Mouse (Mus musculus): ENCODE data around the gene Rab11fip2. TPM values are rescaled to one million over a fixed set of nuclear protein-coding genes. Genes with fewer than 3 reads are reported as not detected.
A peak's percentile ranks its signal among the peaks of the same experiment; 100 is the strongest.

Gene Rab11fip2
- 1 to 10 TPM; 3.0 to 6.1 (median 4.5) TPM for polyA plus RNA-seq (2017; shearing (Covaris generic))

DNA sequence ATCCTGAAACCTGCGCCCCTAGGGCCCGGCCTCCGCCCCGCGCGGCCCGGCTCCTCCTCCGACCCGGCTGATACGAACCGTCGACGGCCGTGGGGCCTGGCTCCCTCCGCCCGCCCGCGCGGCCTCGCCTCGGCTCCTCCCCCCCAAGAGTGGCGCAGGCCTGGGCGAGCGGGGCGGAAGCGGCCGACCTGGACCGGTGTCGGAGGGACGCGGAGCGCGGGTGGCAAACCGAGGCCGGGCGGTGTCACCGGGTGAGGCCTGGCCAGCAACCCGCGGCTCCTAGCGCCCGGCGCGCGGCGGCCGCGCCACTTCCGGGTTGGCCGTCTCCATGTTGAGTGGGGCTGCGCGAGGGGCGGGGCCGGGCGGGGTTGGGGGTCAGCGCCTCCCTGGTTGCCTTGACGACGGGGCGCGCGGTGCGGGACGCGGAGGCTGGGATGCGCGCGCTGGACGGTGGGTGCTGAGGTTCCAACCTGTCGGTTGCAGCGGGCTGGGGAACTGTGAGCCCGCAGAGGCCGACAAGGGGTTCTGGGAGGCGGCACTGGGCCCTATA lies at the start of gene Rab11fip2:
TSS of gene Rab11fip2 (minus strand) at position 333 of the 550 bp plus-strand sequence.
- peak; percentile 91 for ATAC-seq

DNA sequence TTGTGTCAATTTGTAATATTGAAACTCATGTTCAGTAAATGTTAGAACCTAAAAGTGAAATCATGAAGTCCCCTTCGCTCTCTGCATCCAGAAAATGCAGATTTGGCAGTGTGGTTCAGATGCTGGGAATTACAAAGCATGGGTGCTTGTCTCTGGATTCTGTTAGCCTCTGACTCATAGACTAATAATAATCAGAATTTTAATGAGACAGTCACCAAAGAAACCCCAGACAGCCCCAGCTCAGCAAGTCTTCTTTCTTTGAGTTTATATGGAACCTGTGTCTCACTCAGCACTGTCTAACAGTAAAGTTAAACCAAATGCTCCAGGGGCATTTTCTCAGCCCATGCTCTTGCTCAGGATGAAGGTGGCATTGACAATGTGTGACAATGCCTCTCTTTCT lies 38.1 kb upstream of the Rab11fip2 start:
- no peak for ATAC-seq

DNA sequence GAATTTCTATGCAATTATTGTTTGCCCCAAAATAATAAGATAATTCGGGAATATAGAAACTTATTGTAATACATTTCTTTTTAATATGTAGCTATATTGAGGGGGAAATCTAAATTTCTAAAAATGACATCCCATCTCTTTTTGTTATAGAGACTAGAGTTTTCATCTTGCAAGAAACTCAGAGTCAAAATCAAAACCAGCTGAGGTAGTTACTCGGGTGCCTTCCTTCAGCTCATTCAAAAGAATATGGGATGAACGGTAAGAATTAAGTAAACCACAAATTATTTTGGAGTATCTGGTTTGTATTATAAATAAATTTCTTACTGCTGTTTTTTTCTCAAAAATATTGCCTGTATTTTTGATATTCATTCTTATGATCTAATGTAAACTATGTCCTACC lies 11.5 kb upstream of the Rab11fip2 start:
- ATAC-seq: no peak

DNA sequence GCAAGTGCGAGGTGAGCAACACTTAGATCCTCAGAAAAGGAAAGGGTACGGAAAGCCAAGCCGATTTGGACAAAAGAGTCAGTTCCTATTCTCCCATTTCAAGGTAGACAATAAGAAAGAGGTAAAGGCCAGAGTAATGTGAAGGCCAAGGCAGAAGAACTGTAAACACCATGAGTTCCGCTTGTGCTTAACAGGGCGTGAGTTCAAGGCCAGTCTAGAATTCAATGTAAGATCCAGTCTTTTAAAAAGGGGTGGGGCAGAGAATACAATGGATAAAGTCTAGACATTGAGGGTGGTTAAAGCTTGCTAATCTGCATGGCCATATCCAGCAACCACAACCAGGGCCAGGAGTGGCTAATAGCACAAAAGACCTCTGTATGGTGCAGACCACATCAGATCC lies 6.3 kb upstream of the Rab11fip2 start:
- ATAC-seq: no peak

DNA sequence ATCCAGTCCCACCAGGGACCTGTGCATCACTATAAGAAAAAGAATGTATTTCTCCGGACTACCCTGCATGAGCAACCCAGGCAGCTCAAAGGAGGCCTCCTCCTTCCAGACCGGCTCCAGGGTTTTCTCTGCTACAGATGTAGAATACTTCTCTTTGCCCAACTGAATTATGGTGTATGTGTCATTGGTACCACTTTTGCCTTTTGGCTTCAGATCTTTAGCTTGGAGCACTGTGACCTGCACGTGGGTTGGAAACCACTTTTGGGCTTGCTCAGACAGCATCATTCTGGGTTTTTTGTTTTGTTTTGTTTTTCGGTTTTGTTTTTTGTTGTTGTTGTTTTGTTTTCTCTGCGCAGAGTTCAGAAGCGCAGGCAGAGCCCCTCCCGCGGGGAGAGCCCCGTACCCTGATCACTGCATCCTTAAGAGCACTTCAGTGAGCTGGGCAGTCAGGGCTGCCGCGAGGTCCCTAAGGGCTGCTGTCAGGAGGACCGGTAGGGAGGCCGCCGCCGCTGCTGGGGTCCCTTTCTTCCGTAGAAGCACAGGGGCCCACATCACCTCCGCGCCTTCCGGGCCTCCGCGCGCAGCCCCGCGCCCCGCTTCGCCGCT lies 635 bp downstream of the Rab11fip2 start:
- peak; percentile 9 for ATAC-seq

- ATAC-seq: no peak
These were observed 3.7 kb downstream of the Rab11fip2 start for GRCm38 (mm10) chr19:59939711-59940110.

- ATAC-seq: no peak
These were observed 11.4 kb downstream of the Rab11fip2 start for GRCm38 (mm10) chr19:59932085-59932484.

GRCm38 (mm10) chr19:59928672-59929071 lies 14.8 kb downstream of the Rab11fip2 start:
- no peak for ATAC-seq

- ATAC-seq: peak; percentile 46
These were observed 17.3 kb downstream of the Rab11fip2 start for GRCm38 (mm10) chr19:59926125-59926524.

GRCm38 (mm10) chr19:59920846-59921245 lies 22.6 kb downstream of the Rab11fip2 start:
- ATAC-seq: no peak

GRCm38 (mm10) chr19:59917901-59918613 lies 25.4 kb downstream of the Rab11fip2 start:
- no peak for ATAC-seq

DNA sequence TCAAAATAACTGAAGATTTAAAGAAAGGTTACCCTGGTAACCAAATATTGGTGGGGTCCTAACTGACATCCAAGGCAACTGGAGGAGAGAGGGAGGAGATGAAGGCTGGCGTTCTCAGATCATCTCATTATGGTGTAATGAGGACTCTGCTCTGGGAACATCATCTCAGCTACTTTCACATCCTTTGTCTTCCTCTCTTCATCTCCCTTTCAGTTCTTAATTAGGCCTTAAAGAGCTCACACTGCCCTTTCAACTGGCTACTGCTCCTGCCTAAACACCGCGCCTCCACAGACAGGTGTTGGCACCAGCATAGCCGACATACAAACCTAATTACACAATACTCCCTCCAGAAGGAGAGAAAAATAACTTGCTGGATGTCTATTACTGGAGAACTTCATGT lies 31.9 kb downstream of the Rab11fip2 start:
- no peak for ATAC-seq

DNA sequence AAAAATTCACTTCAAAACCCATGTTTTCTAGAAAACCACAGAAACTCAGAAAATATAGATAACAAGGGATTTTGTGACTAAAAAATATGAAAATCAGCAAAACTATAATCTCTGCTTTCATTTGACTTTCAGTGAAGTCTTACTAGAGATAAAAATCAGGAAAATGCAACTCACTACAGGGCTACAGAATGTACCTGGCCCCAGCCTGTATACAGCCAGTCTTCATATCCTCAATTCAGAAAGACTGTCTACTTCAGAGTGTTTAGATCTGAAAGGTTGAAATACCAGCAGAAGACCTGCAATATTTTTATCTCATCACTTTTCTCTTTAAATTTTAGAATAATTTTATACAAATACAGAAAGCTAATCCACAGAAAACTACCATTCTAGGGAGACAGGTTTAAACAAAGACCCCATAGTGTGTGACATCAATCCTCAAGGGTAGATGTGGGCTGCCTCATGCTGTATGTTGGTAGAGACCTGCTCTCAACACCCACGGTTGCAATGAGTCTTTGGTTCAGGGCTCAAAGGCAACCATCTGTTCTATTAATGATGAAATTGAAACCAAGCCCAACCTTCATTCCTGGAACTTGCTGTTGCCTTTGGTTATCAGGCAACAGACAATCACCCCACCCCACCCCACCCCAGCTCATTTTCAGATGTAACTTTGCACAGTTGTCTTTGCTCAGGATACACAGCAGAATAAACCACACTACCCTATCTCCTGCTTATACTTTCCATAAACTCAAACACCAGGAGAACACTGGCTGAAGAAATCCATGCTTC lies 38.0 kb downstream of the Rab11fip2 start:
- no peak for ATAC-seq

DNA sequence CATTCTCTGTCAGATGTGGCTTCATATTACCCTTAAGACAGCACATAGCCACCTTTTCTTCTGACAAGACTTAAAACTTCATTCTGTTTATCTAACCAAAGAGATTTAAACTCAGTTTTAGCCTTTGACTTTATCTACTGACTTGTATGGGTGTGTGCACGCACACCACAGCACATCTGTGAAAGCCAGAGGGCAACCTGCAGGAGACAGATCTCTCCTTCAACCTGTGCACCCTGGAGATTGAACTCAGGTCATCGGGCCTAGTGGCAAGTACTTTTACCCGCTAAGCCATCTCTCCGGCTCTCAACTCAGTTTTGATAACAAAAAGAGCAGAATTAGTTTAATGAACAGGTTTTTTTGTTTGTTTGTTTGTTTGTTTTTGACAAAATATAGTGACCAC lies 43.5 kb downstream of the Rab11fip2 start:
- ATAC-seq: no peak

- ATAC-seq: no peak
These were observed 45.2 kb downstream of the Rab11fip2 start for GRCm38 (mm10) chr19:59898301-59898700.

DNA sequence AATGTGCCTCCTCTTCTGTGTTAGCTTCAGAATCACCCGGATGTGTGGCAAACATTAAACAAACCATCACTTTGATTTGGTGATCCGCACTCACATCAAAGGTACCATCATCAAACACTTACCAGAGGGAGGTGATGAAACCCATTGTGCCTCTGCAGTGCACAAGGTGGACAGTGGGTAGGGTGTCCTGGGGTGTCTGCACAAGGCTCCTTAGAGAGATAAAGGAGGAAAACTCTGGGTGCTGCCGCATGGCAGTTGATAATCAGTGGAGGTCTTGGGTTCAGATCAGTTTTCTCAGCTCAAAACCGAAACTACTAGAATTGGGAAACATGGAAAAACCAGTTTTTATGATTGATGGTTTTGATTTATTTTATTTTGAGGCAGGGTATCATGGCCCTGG lies 54.1 kb downstream of the Rab11fip2 start:
- ATAC-seq: no peak

DNA sequence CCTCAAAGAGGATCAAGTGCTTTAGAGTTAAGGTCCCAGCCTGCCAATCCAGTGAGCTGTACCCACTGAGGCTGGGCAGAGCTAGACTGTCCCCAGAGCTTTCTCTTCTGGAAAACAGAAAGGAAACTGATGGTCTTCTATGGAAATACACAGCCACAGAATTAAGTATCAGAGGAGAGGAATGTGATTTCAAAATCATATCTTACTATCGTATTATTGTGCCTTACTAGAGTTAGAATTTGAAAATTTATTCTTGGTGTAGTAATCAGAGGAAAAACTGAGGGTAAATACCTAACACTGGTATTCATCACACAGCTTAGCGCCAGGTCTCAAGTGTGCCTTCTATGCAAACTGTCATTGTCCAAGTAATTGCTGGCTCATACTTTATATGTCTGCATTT lies 54.6 kb downstream of the Rab11fip2 start:
- no peak for ATAC-seq

- no peak for ATAC-seq
These were observed 55.6 kb downstream of the Rab11fip2 start for GRCm38 (mm10) chr19:59887866-59888265.

DNA sequence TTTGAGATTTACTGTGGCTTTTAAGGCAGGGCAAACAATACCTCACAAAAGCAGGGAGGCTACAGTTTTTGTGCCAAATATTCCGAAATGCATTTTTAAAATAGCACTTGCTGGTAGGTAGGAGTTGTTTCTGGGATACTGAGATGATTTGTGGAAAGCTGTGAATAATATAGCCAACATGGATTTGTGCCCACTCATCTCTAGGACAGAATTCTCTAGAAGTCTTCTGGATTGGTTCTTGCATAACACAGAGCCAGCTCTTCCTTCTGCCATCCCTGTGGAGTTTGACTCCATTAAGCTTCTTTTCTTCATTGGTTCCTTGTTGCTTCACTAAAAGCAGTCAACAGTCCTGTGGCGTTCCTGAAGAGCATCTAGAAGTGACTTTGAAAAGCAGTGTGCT lies 58.2 kb downstream of the Rab11fip2 start:
- ATAC-seq: no peak

GRCm38 (mm10) chr19:59877238-59877637 lies 66.2 kb downstream of the Rab11fip2 start:
- ATAC-seq: no peak

DNA sequence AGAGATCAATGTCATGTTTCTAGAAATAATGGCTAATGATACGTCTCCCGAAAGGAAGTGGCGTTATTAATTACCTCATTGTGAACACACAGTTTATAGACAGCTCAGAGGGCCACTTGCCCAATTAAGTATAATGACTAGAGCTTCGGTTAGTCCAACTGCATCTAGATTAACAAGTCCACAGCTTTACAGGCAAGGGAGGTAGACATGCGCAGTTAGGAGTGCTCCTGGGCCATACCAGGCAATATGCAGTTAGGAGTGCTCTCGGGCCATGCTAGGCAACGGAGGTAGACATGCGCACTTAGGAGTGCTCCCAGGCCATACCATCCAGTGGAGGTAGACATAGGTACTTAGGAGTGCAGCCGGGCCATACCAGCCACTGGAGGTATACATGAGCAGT lies 76.8 kb downstream of the Rab11fip2 start:
- ATAC-seq: no peak

GRCm38 (mm10) chr19:59862423-59862822 lies 81.0 kb downstream of the Rab11fip2 start:
- no peak for ATAC-seq

DNA sequence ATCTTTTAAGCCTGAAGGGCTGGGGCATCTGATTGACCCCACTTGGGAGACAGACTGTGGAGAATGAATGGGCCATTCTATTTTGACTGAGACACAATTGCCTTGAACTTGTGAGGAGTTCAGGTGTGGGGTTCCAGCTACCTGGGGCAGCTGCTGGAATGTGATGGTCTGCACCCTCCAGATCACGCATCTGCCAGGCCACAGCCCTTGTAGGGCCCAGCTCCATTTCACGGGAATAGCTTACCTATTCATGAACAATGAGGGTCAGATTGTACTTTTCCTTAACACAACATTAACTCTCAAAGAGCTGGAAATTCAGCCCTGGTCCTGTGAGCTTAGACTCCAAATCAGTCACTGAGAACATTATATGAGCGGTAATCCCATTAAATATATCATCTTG lies 82.7 kb downstream of the Rab11fip2 start:
- ATAC-seq: no peak

All from inflammation-experienced regulatory T-cells, adult 6 months (primary cell).